Mouse (Mus musculus) testis, postnatal 10 days (tissue): ENCODE results near the gene Cmtm3.
A peak's percentile ranks its signal among the peaks of the same experiment; 100 is the strongest.

Experiments
- DNase-seq: peaks from one replicate; pipeline ENCODE4 v3.0.0; 2021; ENCODE audit warnings: low spot score

Cmtm3 gene

DNA sequence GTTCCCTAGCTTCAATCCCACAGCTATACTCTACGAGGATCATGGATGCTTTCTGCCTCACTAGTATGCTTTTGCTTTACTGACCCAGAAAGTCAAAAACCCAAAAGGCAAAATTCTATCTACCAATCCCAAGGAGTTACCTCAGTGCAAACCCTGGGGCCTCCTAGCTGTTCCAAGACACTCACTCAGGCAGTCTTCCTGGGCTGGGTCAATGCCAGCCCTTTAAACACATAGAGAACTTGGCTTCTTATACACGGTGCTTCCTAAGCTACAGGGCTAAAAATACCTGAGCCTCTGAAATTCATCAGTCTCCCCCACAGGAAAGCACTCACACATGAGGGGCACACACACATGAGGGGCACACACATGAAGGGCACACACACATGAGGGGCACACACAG, 44.1 kb downstream of the Cmtm3 start:
- no peak for DNase-seq

DNA sequence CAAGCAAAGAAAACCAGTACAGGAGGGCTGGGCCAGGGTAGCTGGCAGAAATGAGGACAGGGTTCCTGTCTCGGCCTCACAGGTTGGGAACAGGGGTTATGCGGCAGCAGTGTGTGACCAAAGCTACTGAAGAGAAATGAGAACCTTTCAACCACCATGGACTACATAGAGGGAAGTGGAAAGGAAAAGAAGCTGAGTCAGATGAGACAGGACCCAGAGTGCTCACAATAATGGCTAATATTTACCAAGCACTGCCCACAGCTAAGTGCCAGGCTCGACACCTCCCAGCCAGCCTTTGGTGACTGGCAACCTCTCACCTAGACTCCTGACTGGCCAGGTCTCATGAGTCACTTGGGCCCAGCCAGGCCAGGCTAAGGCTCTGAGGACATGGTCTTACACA, 44.8 kb downstream of the Cmtm3 start:
- no peak for DNase-seq

GRCm38 (mm10) chr8:104386693-104387092, 47.5 kb downstream of the Cmtm3 start:
- DNase-seq: no peak

DNA sequence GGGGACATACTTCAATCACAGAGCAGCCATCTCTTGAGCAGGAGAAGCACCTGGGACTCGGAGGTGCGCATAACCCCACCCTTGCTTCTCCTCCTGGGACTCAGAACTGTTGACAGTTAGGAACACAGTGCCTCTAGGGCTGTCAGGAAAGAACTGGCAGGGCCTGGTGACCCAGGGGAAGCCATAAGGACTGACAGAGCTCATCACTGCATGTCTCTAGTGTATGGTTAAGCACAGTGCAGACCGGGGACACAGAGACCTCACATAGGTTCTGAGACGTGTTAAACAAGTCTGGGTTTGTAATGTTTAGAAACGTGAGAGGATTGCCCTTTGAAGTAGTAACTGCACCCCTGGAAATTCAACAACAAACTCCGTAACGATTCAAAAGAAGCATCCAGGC, 48.3 kb downstream of the Cmtm3 start:
- no peak for DNase-seq

GRCm38 (mm10) chr8:104387980-104388379, 48.8 kb downstream of the Cmtm3 start:
- DNase-seq: no peak

DNA sequence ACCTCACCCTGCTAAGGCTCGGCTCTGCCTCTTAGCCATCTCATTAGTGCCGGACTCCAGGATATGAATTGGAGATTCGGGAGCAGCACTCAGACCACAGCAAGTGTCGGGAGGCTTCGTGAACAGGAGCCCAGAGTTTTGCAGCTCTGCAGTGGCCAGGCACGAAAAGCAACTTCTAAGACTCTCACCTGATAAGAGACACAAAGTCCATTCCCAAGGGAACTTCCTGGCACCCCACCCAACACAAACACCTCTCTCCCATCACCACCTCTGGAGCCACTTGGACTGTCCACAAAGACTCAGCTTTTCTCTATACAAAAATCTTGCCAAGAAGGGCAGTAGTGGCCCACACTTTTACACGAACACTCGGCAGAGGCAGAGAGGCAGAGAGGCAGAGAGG, 51.0 kb downstream of the Cmtm3 start:
- DNase-seq: no peak

GRCm38 (mm10) chr8:104393139-104393538, 53.9 kb downstream of the Cmtm3 start:
- DNase-seq: no peak

GRCm38 (mm10) chr8:104393767-104394166, 54.6 kb downstream of the Cmtm3 start:
- no peak for DNase-seq

GRCm38 (mm10) chr8:104394801-104395702, 55.8 kb downstream of the Cmtm3 start:
- peak; percentile 64 for DNase-seq

DNA sequence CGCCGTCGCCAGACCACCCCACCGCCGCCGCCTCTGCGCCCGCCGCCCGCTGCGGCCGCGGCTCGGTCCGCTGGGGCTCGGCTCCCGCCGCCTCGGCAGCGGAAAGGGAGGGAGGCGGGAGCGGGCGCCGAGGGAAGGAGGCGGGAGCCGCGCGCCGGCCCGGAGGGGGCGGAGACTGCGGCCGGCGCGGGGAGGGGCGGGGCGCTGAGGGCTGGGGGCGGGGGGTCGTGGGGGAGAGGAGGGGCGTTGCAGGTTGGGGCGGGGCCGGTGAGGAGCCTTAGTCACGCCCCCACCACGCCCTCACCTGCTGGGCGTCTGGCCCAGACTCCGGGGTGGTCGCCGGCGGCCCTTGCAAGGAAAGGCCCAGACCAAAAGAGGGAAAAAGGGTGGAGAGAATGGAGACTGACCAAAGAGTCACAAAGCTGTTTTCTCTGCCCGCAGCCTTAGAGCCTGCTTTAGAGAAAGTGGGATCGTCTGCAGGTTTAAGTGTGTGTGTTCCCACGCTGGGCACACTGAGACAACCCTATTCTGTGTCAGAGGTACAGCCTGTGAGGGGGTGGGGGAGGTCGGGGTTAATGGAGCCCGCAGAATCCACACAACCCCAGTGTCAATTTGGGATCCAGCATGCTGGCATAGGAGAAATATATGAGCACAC, 56.6 kb downstream of the Cmtm3 start, which contains the start of gene Cmtm4:
TSS of gene Cmtm4 (minus strand) at position 105 of the 655 bp plus-strand sequence.
- peak; percentile 84 for DNase-seq
